Comparison of ENCODE assay signal across 8 mouse cellular contexts in genomic region chr3:108571443-108572294, GRCm38 (mm10). TPM values are rescaled to one million over a fixed set of nuclear protein-coding genes. Genes with fewer than 3 reads are reported as not detected.
DNase-seq lines count a peak whose midpoint lies in the region; ATAC-seq and TF ChIP-seq lines count a peak whose summit lies in the region.

Taf13 (plus strand) TSS chr3:108571698.

- peak; percentile 97 for DNase-seq in CH12.LX (ENCODE audit: extremely low read depth)
- DNase-seq in c-Kit-positive CD71-positive TER-119-negative erythroid progenitor cells, embryonic 14.5 days (ENCODE audit: low read depth): peak; percentile 94
- peak; percentile 97 for DNase-seq in forebrain, embryonic 11.5 days (ENCODE audit: low spot score)
- DNase-seq in heart, postnatal 0 days (ENCODE audit: low spot score): peak; percentile 97
- peak; percentile 96 to 97 for DNase-seq in kidney, postnatal 4 days

- peak; percentile 97 for ATAC-seq in forebrain, embryonic 11.5 days (replicated peaks; ENCODE audit: low FRiP score)
- ATAC-seq in heart, postnatal 0 days (ENCODE audit: insufficient read depth, low read depth): peak; percentile 99
- ATAC-seq in liver, embryonic 16.5 days (ENCODE audit: low read depth): peak; percentile 100
- peak; percentile 97 for ATAC-seq in neural tube, embryonic 13.5 days (ENCODE audit: low read depth)

- 0 out of 2 replicates have a peak, but pooled peaks cover 2% of the 10 kb centered on the region for H3K79me2 ChIP-seq in CH12.LX (replicated peaks; ENCODE audit: control insufficient read depth, extremely low read depth, insufficient read depth, poor library complexity, severe bottlenecking)

- peak within 1 kb of the TSS; percentile 68 to 86 (median 84) for H3K4me3 ChIP-seq in CH12.LX (replicated peaks in 1 of 3; ENCODE audit: low read depth in 2 of 3, low read length in 2 of 3, poor library complexity in 1 of 3)
- H3K4me3 ChIP-seq in forebrain, embryonic 11.5 days (ENCODE audit: low read depth, low read length): peak within 1 kb of the TSS; percentile 70
- peak within 1 kb of the TSS; percentile 68 for H3K4me3 ChIP-seq in heart, postnatal 0 days (ENCODE audit: low read depth, low read length)
- peak within 1 kb of the TSS; percentile 89 for H3K4me3 ChIP-seq in liver, embryonic 16.5 days (ENCODE audit: low read depth, low read length)
- peak within 1 kb of the TSS; percentile 68 for H3K4me3 ChIP-seq in neural tube, embryonic 13.5 days
- peak within 1 kb of the TSS; percentile 96 for H3K4me3 ChIP-seq in testis, adult 2 months (ENCODE audit: control insufficient read depth, low read depth, low read length)

- dilution Hi-C loops in CH12.LX (cut with MboI; ENCODE audit: extremely low pct_ligation_motif_present, extremely low pct_unique_long_range_greater_than_20kb, low sequenced_read_pairs): no loop called here

- H3K36me3 ChIP-seq in CH12.LX (replicated peaks in 1 of 2; ENCODE audit: control insufficient read depth in 1 of 2, insufficient read depth in 1 of 2, low read length in 1 of 2): no peaks in the 10 kb centered on the region
- H3K36me3 ChIP-seq in forebrain, embryonic 11.5 days (ENCODE audit: control insufficient read depth, insufficient read depth, low read length): no peaks in the 10 kb centered on the region
- no peaks in the 10 kb centered on the region for H3K36me3 ChIP-seq in heart, postnatal 0 days (replicated peaks; ENCODE audit: control insufficient read depth, insufficient read depth, low read length)
- no peaks in the 10 kb centered on the region for H3K36me3 ChIP-seq in liver, embryonic 16.5 days (ENCODE audit: control insufficient read depth, insufficient read depth)
- H3K36me3 ChIP-seq in neural tube, embryonic 13.5 days: no peaks in the 10 kb centered on the region
- no peaks in the 10 kb centered on the region for H3K36me3 ChIP-seq in testis, adult 2 months (ENCODE audit: control insufficient read depth, insufficient read depth, low read length)

- WGBS in forebrain, embryonic 11.5 days: 2% methylated on average over 42 of the region's 42 CpGs
- WGBS in heart, postnatal 0 days: under 1% methylated on average over 42 of the region's 42 CpGs
- WGBS in liver, embryonic 16.5 days (ENCODE audit: insufficient replicate concordance): under 1% methylated on average over 42 of the region's 42 CpGs
- WGBS in neural tube, embryonic 13.5 days: under 1% methylated on average over 42 of the region's 42 CpGs

- peak; percentile 100 for TF ChIP-seq POLR2A in CH12.LX (IDR thresholded peaks at IDR 0.05; ENCODE audit: low read depth, low read length)
- TF ChIP-seq POLR2A in testis, adult 2 months (IDR thresholded peaks at IDR 0.05; ENCODE audit: control insufficient read depth, low read depth, low read length): peak; percentile 100

- in situ Hi-C loops in CH12.LX (cut with MboI; ENCODE audit: low pct_ligation_motif_present, low pct_unique_long_range_greater_than_20kb, low sequenced_read_pairs): no loop called here

- peak within 1 kb of the TSS; percentile 90 for H3K9ac ChIP-seq in CH12.LX (ENCODE audit: insufficient read depth, low read depth)
- peak within 1 kb of the TSS; percentile 88 for H3K9ac ChIP-seq in forebrain, embryonic 11.5 days (ENCODE audit: low read length)
- H3K9ac ChIP-seq in heart, postnatal 0 days (replicated peaks; ENCODE audit: low read depth, low read length): peak within 1 kb of the TSS; percentile 77
- peak within 1 kb of the TSS; percentile 83 for H3K9ac ChIP-seq in liver, embryonic 16.5 days (ENCODE audit: low read depth, low read length)
- peak within 1 kb of the TSS; percentile 87 for H3K9ac ChIP-seq in neural tube, embryonic 13.5 days

- H3K27ac ChIP-seq in CH12.LX (ENCODE audit: insufficient read depth, low read depth): no peak within 1 kb of the TSS
- H3K27ac ChIP-seq in forebrain, embryonic 11.5 days (ENCODE audit: low read depth, low read length): no peak within 1 kb of the TSS
- H3K27ac ChIP-seq in heart, postnatal 0 days (ENCODE audit: low read depth): peak within 1 kb of the TSS; percentile 60
- peak within 1 kb of the TSS; percentile 72 for H3K27ac ChIP-seq in liver, embryonic 16.5 days (ENCODE audit: low read length)
- H3K27ac ChIP-seq in neural tube, embryonic 13.5 days (replicated peaks): peak within 1 kb of the TSS; percentile 88
- H3K27ac ChIP-seq in testis, adult 2 months (ENCODE audit: control insufficient read depth, insufficient read depth, low read depth, low read length): peak within 1 kb of the TSS; percentile 83

- H3K9me3 ChIP-seq in CH12.LX (replicated peaks; ENCODE audit: low read length): no peaks in the 10 kb centered on the region
- no peaks in the 10 kb centered on the region for H3K9me3 ChIP-seq in forebrain, embryonic 11.5 days (ENCODE audit: control insufficient read depth, low read length)
- H3K9me3 ChIP-seq in heart, postnatal 0 days (replicated peaks; ENCODE audit: control insufficient read depth, low read length): no peaks in the 10 kb centered on the region
- no peaks in the 10 kb centered on the region for H3K9me3 ChIP-seq in liver, embryonic 16.5 days (replicated peaks; ENCODE audit: control insufficient read depth, low read length)
- no peaks in the 10 kb centered on the region for H3K9me3 ChIP-seq in neural tube, embryonic 13.5 days

- H3K27me3 ChIP-seq in CH12.LX (replicated peaks): peaks cover 3% of the 10 kb centered on the region
- H3K27me3 ChIP-seq in forebrain, embryonic 11.5 days (ENCODE audit: control insufficient read depth, insufficient read depth, low read length): no peaks in the 10 kb centered on the region
- no peaks in the 10 kb centered on the region for H3K27me3 ChIP-seq in heart, postnatal 0 days (ENCODE audit: control insufficient read depth, insufficient read depth, low read length)
- H3K27me3 ChIP-seq in liver, embryonic 16.5 days (ENCODE audit: control insufficient read depth, insufficient read depth, low read depth, low read length): peaks cover 3% of the 10 kb centered on the region; the same call in 1 of the 2 replicates
- H3K27me3 ChIP-seq in neural tube, embryonic 13.5 days: no peaks in the 10 kb centered on the region
- no peaks in the 10 kb centered on the region for H3K27me3 ChIP-seq in testis, adult 2 months (ENCODE audit: control insufficient read depth, insufficient read depth, low read length)

- peaks cover 6 to 31% of the 10 kb centered on the region in 2 experiments for H3K4me1 ChIP-seq in CH12.LX (ENCODE audit: control insufficient read depth in 1 of 2, insufficient read depth in 2 of 2)
- H3K4me1 ChIP-seq in forebrain, embryonic 11.5 days (replicated peaks; ENCODE audit: control insufficient read depth, insufficient read depth, low read length): peaks cover 4% of the 10 kb centered on the region; the same call in 1 of the 2 replicates
- H3K4me1 ChIP-seq in heart, postnatal 0 days (ENCODE audit: control insufficient read depth, insufficient read depth): peaks cover 11% of the 10 kb centered on the region
- peaks cover 11% of the 10 kb centered on the region for H3K4me1 ChIP-seq in liver, embryonic 16.5 days (ENCODE audit: control insufficient read depth, low read depth, low read length)
- H3K4me1 ChIP-seq in neural tube, embryonic 13.5 days (replicated peaks): peaks cover 31% of the 10 kb centered on the region
- H3K4me1 ChIP-seq in testis, adult 2 months (ENCODE audit: control insufficient read depth, insufficient read depth, low read length): peaks cover 3% of the 10 kb centered on the region

- TF ChIP-seq EP300 in CH12.LX (IDR thresholded peaks at IDR 0.05; ENCODE audit: low read length): no peak
- TF ChIP-seq EP300 in heart, postnatal 0 days (IDR thresholded peaks at IDR 0.05; ENCODE audit: low read depth): peak; percentile 76; the same call in 1 of the 2 replicates

- TF ChIP-seq RAD21 in CH12.LX (IDR thresholded peaks at IDR 0.05; ENCODE audit: low read depth, low read length): no peak

- H3K4me2 ChIP-seq in CH12.LX (ENCODE audit: insufficient read depth, low read depth, poor library complexity, severe bottlenecking): peak within 1 kb of the TSS; percentile 98
- peak within 1 kb of the TSS; percentile 85 for H3K4me2 ChIP-seq in forebrain, embryonic 11.5 days (ENCODE audit: low read depth, low read length, severe bottlenecking)
- peak within 1 kb of the TSS; percentile 82 for H3K4me2 ChIP-seq in heart, postnatal 0 days (ENCODE audit: low read depth, low read length)
- H3K4me2 ChIP-seq in liver, embryonic 16.5 days (ENCODE audit: low read depth, low read length): peak within 1 kb of the TSS; percentile 91
- peak within 1 kb of the TSS; percentile 81 for H3K4me2 ChIP-seq in neural tube, embryonic 13.5 days

- TF ChIP-seq CTCF in CH12.LX (conservative IDR thresholded peaks at IDR 0.05 in 1 of 2, IDR thresholded peaks at IDR 0.05 in 1 of 2; ENCODE audit: low read depth in 2 of 2, low read length in 2 of 2): no peak
- no peak for TF ChIP-seq CTCF in heart, postnatal 0 days (IDR thresholded peaks at IDR 0.05; ENCODE audit: low read depth)
- no peak for TF ChIP-seq CTCF in testis, adult 2 months (IDR thresholded peaks at IDR 0.05; ENCODE audit: control insufficient read depth, insufficient read depth, insufficient replicate concordance, low read depth, low read length)

TF ChIP-seq in CH12.LX, 34 proteins besides CTCF, POLR2A, EP300 and RAD21 (continues in another document):
- TF ChIP-seq POLR2AphosphoS2 (IDR thresholded peaks at IDR 0.05; ENCODE audit: low read depth, low read length) (peak; percentile 98), TBP (conservative IDR thresholded peaks at IDR 0.05; ENCODE audit: low read depth, low read length) (peak; percentile 97), ELF1 (IDR thresholded peaks at IDR 0.05; ENCODE audit: low read depth, low read length) (peak; percentile 68), MAX (IDR thresholded peaks at IDR 0.05; ENCODE audit: low read length) (peak; percentile 48; the same call in 1 of the 2 replicates), JUND (conservative IDR thresholded peaks at IDR 0.05; ENCODE audit: low read depth, low read length) (no peak), ZKSCAN1 (IDR thresholded peaks at IDR 0.05; ENCODE audit: borderline replicate concordance, low read depth, low read length) (no peak), TCF12 (IDR thresholded peaks at IDR 0.05; ENCODE audit: low read depth, low read length) (peak; percentile 97), IRF4 (IDR thresholded peaks at IDR 0.05; ENCODE audit: low read depth, low read length) (0 out of 2 replicates have a peak, but pooled peaks have one; percentile 20), USF2 (conservative IDR thresholded peaks at IDR 0.05; ENCODE audit: low read depth, low read length) (no peak)

RNA-seq across cellular contexts. Expression of gene Taf13, which starts in this region (rescaled TPM):
- total RNA-seq in CH12.LX (2012; rRNA removed) (9.6 and 10.0 TPM in 2 replicates), CH12.LX (2014; rRNA removed) (10.3 and 12.0 TPM in 2 replicates)
- 19.7 and 20.9 TPM in 2 replicates for polyA plus RNA-seq in CH12.LX (2012; ENCODE audit: insufficient read length, low read depth)
- polyA plus RNA-seq in forebrain, embryonic 11.5 days (2014; fragmentation: Nextera tagmentation; extraction: Ambion mirVana): 55.3 and 63.1 TPM in 2 replicates
- 6.0 and 9.9 TPM in 2 replicates for total RNA-seq in heart, postnatal 0 days (2014; rRNA removed; ENCODE audit: low replicate concordance)
- polyA plus RNA-seq in heart, postnatal 0 days (2015; fragmentation: Nextera tagmentation; extraction: Ambion mirVana): 29.6 and 30.3 TPM in 2 replicates
- 8.9 and 10.3 TPM in 2 replicates for polyA plus RNA-seq in liver, embryonic 16.5 days (2015; fragmentation: Nextera tagmentation; extraction: Ambion mirVana)
- 71.4 and 76.0 TPM in 2 replicates for polyA plus RNA-seq in neural tube, embryonic 13.5 days (2015; fragmentation: Nextera tagmentation; extraction: Ambion mirVana)
- 7.3 and 12.1 TPM in 2 replicates for polyA plus RNA-seq in testis, adult 2 months (2012; rRNA removed)

Comparison
In these comparisons a context has a peak if more than half of its experiments do, and no peak if none do; other contexts are left out.
1. H3K27ac ChIP-seq: peak in heart, postnatal 0 days (single experiment), liver, embryonic 16.5 days (single experiment), neural tube, embryonic 13.5 days (single experiment) and testis, adult 2 months (single experiment); none in CH12.LX (single experiment) and forebrain, embryonic 11.5 days (single experiment).
2. Peak in every context shown above with its lines, with median percentiles within 50 percentile points of each other: DNase-seq, H3K4me2 ChIP-seq, H3K4me3 ChIP-seq, H3K9ac ChIP-seq and ATAC-seq.